Mouse (Mus musculus): Measurements from ENCODE around the gene Scoc.
"Not testable (repeated sequence)": the region's sequence is repeated elsewhere in the genome, so short reads cannot be mapped to it uniquely, and the experiment has no call there.

Gene Scoc

DNA sequence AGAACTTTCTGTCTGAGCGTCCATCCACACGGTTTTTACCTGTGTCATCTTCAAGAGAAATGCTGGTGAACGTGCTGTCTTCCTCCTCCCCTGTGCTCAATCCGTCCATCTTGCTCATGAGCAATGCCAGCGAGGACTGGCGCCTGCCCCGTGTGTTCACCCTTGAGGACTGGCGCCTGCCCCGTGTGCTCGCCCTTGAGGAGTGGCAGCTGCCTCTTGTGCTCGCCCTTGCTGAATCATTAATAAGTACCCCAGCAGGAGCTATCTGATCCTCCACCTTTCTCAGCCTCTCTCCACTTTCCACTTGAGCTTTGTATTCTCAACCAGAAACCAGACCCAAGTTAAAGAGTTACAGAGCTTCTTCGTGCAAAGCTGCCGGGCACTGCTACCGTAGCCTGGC, at the start of gene Scoc:
Gene Scoc, minus strand, starts transcription at position 170 of the 400 bp plus-strand sequence.
- DNase-seq (ENCODE audit: low spot score), result no peak

DNA sequence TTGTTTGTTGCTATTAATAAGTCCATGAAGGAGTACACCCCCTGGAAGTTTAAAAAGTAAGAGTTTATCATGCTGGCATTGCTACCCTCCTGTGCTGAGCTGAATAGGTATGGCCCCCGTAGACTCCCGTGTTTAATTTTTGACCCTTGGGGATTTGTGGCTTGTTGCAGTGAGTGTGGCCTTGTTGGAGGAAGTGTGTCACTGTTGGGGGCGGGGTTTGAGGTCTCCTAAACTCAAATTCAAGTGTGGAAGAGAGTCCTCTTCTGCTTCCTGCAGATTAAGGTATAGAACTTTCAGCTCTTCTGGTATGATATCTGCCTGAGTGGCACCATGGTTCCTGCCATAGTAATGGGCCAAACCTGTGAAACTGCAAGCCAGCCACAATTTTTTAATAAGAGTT, 1.4 kb upstream of the Scoc start:
- DNase-seq (ENCODE audit: low spot score), result no peak

DNA sequence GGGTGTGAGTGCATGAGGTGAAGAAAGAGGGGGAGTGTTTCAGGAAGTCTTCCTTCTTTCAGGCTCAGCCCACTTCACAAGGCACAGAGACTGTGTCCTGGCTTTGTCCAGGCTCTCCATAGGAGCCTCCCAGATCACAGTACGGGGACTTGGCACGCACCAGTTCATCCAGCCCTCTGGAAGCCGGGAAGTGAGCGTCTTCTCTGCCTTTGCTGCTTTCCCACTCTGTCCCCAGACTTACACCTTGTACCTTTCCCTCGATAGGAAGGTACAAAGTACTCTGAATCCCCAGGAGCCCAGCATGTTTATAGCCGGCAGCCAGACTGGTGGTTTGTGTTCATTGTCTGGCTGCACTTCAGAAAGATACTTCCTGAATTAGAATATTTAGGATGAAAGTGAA, 1.1 kb downstream of the Scoc start:
- no peak for DNase-seq (ENCODE audit: low spot score)

DNA sequence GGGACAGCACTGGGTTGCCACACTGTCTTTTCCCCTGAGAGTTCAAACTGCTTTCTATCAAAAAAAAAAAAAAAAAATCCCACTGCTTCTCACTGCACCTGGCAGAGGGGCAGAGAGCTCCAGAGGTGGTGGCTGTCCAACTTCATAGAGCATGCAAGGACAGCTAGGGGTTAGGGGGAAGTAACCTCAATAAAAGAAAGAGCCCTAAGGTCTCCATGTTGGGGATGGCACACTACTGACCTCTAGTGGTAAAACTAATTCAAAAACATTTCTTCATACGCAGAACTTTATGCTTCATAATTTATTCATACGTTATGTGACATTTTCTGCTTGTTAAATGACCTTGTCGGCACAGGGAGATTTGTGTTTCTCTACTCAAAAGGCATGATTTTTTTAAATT, 7.1 kb downstream of the Scoc start:
- no peak for DNase-seq (ENCODE audit: low spot score)

DNA sequence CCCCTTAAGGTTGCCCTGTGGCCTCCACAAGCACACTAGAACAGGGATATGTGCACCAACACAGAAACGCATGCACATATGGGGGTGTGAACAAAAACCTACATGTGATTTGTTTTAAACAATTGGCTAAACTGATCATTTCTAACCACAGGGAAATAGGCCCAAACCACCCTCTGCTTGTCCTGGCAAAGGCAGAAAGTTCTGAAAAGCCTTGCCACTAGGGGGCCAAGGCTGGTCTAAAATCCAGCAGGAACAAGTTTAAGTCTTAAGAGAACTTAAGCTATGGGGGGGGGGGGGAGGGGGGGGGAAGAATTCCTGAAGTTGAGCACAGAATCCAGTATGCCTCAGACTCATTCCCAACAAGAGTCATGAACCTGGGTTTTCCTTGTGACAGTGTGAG, 8.2 kb downstream of the Scoc start:
- DNase-seq (ENCODE audit: low spot score), result no peak

DNA sequence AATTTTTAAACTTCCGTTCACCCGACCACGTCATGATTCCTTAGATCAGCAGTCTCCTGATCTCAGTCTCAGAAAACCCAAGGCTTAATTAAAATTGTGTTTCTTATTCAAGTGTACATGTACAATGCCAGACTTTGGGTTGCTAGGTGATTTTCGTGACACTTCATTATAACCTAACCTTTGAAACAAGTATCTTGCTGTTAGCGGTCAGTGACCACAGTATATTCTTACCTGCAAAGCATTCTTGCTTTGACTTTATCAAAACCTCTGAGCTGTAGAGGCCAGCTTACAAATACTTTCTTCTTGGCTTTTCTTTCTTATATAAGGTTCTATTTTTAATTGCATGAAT, 15.2 kb downstream of the Scoc start:
- DNase-seq (ENCODE audit: low spot score), result no peak

DNA sequence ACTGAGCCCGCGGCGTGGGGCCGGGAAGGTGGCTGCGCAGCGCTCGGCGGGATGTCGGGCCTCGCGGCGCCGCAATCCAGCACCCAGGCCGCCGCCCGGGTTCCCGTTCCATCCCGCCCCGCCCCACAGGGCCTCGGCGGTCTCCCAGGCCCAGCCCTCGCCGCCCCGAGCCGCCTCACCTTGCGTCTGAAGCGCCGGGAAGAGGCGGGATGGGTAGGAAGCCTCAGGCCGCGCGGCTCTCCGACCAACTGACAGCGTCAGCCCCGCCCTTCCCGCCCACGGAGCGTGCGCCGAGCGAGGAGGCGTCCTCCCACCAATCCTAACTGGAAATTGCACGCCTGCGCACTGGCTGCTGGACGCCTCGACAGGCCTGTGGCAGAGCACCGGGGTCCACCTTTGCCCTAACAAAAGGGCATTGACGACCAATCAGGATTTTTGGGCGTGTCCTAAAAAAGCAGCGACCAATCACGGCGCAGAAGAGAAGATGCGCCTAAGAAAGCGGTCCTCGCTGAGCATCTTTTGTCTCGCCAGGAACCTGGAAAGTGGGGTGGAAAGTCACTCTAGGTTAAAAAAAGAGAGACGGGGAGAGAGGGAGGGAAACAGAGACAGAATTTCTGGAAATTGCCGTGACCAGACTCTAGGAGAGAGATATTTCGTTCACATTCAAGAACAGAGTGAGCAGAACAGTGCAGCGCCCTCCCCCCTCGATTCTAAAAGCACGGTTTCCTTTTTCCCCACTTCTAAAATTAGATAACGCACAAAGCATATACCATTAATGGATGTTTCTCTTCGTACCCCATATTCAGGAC, 15.7 kb downstream of the Scoc start:
- peak; percentile 96 for DNase-seq (ENCODE audit: low spot score)

DNA sequence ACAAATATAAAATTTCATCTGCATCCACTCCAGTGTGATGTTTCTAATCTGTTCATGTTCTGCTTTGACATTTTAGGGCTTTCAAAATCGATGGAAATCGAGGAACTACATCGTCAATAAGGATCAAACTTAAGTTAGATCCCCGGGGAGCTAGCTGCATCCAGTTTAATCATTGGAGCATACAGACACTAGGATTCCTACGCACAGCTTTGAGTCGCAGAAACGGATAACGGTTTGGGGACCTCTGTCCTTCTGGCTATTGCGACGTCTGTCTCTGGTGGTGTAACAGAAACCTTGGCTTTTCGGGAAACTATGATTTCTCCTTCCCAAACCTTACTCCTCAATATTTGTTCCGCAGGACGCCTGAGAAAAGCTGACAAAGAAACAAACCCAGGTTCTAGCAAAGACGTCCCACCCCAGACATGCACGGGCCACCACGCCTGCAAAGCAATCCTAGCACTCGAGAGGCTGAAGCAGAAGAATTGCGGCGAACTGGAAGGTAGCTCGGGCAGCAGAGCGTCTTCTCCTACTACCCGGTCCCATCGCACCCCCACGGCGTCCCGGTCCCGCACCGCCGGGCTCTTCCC, 16.4 kb downstream of the Scoc start:
- DNase-seq (ENCODE audit: low spot score), result no peak

DNA sequence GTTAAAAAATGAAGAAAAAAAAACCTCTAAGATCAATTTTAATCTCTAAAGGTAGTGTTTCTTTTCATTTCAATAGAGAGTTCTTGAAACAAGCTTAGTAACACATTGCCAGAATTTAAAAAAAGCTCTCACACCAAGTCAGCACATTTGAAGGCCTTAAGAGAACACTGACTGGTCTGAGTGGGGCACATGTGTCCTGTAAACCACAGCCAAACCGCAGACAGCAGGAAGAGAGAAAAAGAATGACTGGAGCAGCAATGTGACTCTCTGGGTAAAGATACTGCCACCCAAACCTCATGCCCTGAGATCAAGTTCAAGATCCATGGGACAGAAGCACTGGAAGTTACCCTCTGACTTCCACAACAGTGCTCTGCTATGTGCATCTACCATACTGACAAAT, 21.1 kb downstream of the Scoc start:
- DNase-seq (ENCODE audit: low spot score), result no peak

DNA sequence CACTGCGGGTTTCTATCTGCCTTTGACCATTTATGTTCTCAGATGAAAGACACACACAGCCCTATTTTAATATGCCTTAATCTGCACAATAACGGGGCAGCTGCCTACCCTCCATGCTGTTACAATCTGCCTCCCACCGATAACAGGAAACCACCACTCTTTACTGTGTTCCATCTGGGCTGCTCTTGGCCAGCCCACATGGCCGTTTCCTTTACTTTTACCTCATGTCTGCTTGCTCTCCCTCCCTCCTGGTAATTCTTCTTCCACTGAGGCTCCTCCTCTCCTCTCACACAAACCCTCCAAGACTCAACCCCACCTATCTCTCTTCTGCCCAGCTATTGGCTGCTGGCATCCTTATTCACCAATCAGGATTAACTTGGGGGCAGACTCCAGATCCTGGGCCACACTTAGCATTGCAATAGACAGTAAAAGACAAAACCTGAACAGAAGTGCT, 29.1 kb downstream of the Scoc start:
- no peak for DNase-seq (ENCODE audit: low spot score)

DNA sequence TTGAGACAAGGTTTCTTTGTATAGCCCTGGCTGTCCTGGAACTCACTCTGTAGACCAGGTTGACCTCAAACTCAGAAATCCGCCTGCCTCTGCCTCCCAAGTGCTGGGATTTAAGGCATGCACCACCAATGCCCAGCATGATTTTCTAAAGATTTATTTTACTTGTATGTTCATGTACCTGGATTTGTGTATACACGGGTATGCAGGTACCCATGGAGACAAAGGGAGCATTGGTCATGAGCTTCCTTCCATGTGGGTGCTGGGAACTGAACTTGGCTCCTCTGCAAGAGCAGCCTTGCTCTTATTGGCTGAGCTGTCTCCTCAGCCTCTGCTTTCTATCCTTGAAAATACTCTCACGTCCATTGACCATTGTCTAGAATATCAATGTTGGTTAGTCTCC, 29.6 kb downstream of the Scoc start:
- not testable (repeated sequence) for DNase-seq (ENCODE audit: low spot score)

DNA sequence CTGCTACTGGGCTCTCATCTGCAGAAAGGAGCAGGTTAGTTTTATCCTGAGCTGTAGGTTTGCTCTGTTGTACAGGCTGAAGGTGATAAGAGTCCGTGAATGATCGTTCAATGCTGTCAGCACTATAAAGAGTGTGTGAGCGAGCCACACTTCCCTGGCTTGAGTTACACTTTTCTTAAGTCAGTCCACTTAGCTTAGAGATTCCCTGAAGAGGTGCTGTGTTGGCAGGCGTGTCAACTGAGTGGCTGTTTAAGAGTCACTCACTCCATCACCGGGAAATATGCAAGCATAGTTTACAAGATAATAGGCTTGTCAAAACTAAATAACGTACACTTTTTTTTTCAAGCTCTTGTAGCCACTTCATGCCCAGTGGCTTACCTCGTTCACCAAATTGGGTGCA, 31.2 kb downstream of the Scoc start:
- no peak for DNase-seq (ENCODE audit: low spot score)

DNA sequence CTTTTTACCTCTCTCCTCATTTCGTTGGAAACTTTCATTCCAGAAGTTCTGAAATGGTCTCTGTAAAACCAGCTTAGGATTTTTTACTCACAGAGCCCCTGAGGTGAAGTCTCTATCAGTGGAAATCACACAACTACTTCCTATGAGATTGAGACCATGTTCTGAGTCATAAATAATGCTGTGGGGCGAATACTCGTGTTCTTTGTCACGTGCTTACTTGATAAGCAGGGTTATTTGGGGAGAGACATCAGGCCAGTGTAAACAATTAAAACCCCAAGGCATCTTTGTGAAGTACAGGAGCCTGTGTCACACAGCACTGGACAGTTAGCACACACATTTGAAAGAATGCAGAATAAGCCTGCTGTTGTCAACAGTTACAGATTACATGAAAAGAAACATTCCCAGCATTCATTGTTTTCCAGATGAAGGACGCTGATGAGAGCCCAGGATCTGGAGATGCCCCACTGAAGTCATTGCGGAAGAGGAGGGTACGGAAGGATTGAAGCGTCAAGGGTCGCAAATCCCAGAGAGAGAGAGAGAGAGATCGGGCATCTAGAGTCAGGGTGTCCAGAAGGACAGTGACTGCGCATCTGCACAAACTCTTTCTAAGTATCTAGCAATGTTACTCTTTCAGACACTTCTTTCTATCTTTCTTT, 32.0 kb downstream of the Scoc start:
- no peak for DNase-seq (ENCODE audit: low spot score)

DNA sequence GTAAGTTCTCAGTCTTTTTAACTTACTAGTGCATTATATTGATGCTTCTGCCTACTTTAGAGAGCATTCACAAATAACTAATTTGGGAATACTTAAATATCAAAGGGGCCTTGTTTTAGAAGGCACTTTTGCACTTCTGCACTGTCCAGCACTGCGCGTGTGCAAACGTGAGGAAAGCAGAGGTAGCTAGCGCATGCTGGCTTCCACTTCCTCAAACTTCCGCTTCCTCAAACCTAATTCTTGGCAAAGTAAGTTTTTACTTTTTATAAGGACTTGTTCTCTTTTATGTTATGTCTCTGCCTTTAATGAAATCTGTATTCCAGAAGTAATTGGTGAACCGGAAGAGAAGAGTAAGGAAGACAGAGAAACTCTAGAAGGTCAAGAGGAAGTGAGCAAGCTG, 33.0 kb downstream of the Scoc start:
- no peak for DNase-seq (ENCODE audit: low spot score)

DNA sequence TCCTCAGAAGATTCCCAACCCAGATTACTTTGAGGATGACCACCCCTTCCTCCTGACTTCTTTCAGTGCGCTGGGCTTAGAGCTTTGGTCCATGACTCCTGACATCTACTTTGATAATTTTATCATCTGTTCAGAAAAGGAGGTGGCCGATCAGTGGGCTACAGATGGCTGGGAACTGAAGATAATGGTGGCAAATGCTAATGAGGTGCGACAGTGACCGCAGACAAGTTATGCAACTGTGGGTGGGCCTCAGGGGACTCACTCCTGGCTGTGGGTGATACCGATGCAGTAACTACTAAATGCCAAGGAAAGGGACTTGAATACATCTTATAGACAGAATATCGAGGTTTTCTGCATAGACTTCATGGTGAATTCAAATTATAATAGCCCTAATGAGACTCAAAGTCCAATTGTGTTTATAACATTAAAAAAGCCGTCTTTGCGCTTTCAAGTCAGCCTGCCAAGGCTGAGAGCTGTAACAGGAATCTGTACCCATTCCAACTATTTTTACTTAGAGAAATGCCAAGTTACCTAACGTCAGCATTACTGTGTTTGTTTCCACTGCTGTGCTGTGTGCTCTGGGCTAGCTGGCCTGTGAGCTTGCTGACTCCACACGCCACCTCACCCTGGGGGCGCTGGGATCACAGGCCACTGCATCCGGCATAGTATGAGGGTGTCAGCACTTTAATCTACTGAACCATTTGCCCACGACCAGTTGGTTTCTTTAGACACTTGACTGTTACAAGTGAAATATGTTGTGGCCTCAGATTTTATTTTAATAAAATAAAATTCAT, 35.0 kb downstream of the Scoc start:
- DNase-seq (ENCODE audit: low spot score), result no peak

DNA sequence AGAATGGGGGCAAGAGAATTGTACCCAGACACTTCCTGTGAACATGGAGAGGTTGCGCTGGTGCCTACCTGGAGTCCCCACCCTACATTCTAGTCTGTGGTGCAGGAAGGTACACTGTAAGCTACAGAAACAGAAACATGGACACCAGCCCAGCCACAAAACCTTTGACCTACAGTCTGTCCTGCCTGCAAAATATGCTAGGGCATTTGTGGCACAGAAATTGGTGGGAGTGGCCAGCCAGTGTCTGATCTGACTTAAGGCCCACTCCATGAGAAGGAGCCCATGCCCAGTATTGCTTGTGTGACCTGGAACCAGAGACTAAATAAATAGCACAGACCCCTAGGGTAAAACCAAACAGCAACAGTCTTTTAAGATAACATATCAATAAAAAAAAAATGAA, 36.8 kb downstream of the Scoc start:
- DNase-seq (ENCODE audit: low spot score), result no peak

DNA sequence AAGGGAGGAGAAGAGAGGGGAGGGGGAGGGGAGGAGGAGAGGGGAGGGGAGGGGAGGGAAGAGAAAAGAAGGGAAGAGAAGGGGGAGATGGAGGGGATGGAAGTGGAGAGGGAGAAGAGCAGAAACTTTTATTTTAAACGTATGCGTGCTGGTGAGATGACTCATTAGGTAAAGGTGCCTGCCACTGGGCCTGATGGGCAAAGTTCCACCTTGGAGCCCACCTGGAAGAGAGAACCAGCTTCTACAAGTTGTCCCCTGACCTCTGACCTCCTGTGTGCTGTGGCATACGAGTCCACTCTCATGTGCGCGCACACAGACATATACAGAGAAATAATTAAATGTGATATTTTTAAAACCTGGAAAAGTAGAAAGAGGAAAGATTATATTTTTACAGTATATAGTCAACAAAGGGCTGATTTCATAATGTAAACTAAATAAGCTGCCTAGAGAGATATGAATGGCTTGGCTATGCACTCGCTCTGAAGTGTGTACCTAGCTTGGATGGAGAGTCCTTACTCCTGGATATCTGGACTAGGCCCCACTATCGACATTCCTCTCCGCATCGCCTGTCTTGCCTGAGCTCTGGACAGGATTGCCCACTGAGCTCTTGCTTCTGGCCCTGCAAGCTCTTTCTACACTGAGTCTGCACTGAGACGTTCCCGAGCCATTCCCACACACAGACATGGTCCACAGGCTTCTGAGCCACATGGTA, 39.2 kb downstream of the Scoc start:
- no peak for DNase-seq (ENCODE audit: low spot score)

DNA sequence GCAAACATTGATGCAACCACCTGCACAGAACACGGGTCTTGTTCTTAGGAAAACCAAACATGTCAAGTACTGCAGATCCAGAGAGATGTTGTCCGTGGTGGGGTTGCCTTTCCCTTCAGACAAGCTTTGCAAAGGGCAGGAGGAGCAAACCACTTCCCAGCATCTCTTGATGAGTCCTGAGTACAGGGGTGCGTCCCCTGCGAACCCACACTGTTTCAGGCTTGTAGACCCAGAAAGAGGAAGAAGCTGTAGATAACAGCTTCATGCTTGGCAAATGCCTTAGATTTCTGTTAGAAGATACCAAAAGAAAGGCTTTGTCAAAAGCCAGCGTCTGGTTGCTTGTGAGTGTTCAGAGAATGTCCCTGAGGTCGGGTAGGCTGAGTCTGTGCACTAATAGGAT, 40.2 kb downstream of the Scoc start:
- DNase-seq (ENCODE audit: low spot score), result no peak

DNA sequence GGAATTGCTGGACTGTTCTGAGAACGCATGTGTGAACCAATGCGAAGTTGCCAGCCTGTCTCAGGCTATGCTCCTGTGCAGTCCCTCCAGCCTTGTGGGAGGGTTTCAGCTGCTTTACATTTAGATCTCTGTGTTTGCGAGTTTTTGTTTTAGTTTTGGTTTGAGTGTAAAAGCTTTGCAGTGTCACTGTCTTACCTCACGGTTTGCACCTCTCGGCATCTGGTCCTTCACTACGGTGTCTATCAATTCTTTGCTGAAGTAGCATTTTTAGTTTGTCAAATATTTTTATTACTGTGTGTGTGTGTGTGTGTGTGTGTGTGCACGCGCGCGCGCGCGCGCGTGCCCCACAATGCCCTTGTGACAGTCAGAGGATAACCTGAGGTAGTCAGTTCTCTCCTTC, 41.3 kb downstream of the Scoc start:
- no peak for DNase-seq (ENCODE audit: low spot score)

DNA sequence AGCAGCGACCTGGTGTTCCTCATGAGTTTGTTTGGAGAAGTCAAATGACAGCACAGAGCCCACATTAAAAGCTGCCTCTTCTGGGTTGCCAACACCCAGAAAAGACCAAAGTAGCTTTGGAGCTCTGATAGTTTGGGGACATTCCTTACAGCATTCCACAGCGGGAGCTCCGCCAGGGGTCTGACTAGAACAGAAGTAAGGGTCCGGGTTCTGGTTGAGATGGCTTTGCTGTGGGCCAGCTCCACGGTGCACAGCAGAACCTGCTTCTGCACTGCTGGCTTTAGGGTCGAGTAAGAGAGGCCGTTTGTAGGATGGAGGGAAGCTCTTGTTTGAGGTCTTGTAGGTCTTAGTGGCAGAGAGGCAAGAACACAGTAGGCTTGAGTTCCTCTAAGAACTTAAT, 49.7 kb downstream of the Scoc start:
- DNase-seq (ENCODE audit: low spot score), result no peak

DNA sequence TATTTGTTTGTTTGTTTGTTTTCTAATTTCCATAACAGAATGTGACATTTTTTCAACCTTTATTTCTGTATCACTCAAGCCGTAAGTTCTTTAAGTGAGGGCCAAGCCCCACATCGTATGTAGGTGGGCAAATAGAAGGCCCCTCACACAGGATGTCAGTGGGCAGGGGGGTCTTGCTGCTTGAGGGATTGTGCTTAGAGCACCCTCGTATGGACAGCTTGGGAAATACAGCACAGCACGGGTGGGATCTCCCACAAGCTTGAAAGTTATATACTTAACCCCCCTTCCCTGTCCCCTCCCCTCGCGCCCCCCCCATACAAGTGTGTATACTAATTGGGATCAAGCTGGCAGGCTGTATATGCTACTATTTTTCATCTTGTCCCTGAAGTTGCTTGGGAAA, 51.4 kb downstream of the Scoc start:
- DNase-seq (ENCODE audit: low spot score), result no peak

DNA sequence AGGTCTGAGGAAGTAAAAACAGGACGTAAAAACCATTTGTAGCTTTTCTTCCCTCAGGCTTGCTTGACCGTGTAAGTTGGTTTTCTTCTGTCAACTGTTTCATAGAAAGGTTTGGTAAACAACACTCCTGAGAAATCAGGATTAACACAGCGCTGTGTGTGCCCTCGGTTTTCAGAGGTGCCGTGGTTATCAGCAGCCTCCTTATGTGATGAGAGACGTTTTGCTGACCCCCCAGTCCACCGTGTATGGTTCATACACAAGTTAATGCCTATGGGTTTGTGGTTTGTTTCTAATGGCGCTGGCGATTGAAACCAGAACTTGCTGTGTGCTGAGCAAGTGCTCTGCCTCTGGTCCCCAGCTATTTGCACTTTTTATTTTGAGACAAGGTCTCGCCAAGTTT, 52.6 kb downstream of the Scoc start:
- no peak for DNase-seq (ENCODE audit: low spot score)
